Mouse (Mus musculus): ENCODE results near the gene Acot8.

GRCm38 (mm10) chr2:164754105-164754504 is 50.6 kb downstream of the Acot8 start:
- no peak for TF ChIP-seq POLR2A (IDR thresholded peaks at IDR 0.05; ENCODE audit: borderline replicate concordance, insufficient read depth, low read length)
- TF ChIP-seq CTCF (IDR thresholded peaks at IDR 0.05; ENCODE audit: borderline replicate concordance, insufficient read depth, low read depth, low read length) = no peak

Measured in cerebellum, adult 2 months (tissue).